Mouse (Mus musculus): ENCODE results near the gene Dnajc25. TPM values are rescaled to one million over a fixed set of nuclear protein-coding genes. Genes with fewer than 3 reads are reported as not detected.

Dnajc25 gene
- polyA plus RNA-seq, 1 experiment = 2.3 TPM

GRCm38 (mm10) chr4:59043074-59043473 is 48.2 kb downstream of the Dnajc25 start:
- Histone ChIP-seq H3K4me1 (replicated peaks; ENCODE audit: control insufficient read depth, insufficient read depth, low read length) (peaks cover 3% of the 10 kb centered on the region), H3K36me3 (ENCODE audit: control insufficient read depth, insufficient read depth, low read length) (no peaks in the 10 kb centered on the region), H3K27me3 (ENCODE audit: control insufficient read depth, insufficient read depth, low read length) (no peaks in the 10 kb centered on the region), H3K4me3 (ENCODE audit: control insufficient read depth, insufficient read depth, low read length) (no peak overlapping the region), H3K27ac (ENCODE audit: control insufficient read depth, insufficient read depth, low read length) (no peak overlapping the region)
- TF ChIP-seq CTCF (IDR thresholded peaks at IDR 0.05; ENCODE audit: borderline replicate concordance, control insufficient read depth, extremely low read depth, insufficient read depth, low read length, poor library complexity) = no peak
- no peak for TF ChIP-seq POLR2A (IDR thresholded peaks at IDR 0.05; ENCODE audit: control insufficient read depth, extremely low read depth, insufficient read depth, low read length, poor library complexity)
- DNase-seq = no peak
- WGBS = 94% methylated on average over 5 of the region's 5 CpGs

- 94% methylated on average over 6 of the region's 6 CpGs for WGBS
- no peaks in the 10 kb centered on the region for H3K36me3 ChIP-seq (ENCODE audit: control insufficient read depth, insufficient read depth, low read length)
- DNase-seq = no peak
- H3K4me1 ChIP-seq (replicated peaks; ENCODE audit: control insufficient read depth, insufficient read depth, low read length) = peaks cover 3% of the 10 kb centered on the region
- TF ChIP-seq POLR2A (IDR thresholded peaks at IDR 0.05; ENCODE audit: control insufficient read depth, extremely low read depth, insufficient read depth, low read length, poor library complexity) (no peak), CTCF (IDR thresholded peaks at IDR 0.05; ENCODE audit: borderline replicate concordance, control insufficient read depth, extremely low read depth, insufficient read depth, low read length, poor library complexity) (no peak)
- H3K27ac ChIP-seq (ENCODE audit: control insufficient read depth, insufficient read depth, low read length) = no peak overlapping the region
- H3K27me3 ChIP-seq (ENCODE audit: control insufficient read depth, insufficient read depth, low read length) = no peaks in the 10 kb centered on the region
- no peak overlapping the region for H3K4me3 ChIP-seq (ENCODE audit: control insufficient read depth, insufficient read depth, low read length)
These were observed 49.0 kb downstream of the Dnajc25 start for GRCm38 (mm10) chr4:59043891-59044290.

GRCm38 (mm10) chr4:59047222-59047621 is 52.4 kb downstream of the Dnajc25 start:
- Histone ChIP-seq H3K27ac (ENCODE audit: control insufficient read depth, insufficient read depth, low read length) (no peak overlapping the region), H3K4me1 (replicated peaks; ENCODE audit: control insufficient read depth, insufficient read depth, low read length) (no peaks in the 10 kb centered on the region), H3K36me3 (ENCODE audit: control insufficient read depth, insufficient read depth, low read length) (no peaks in the 10 kb centered on the region), H3K27me3 (ENCODE audit: control insufficient read depth, insufficient read depth, low read length) (no peaks in the 10 kb centered on the region), H3K4me3 (ENCODE audit: control insufficient read depth, insufficient read depth, low read length) (no peak overlapping the region)
- no peak for DNase-seq
- no peak for TF ChIP-seq CTCF (IDR thresholded peaks at IDR 0.05; ENCODE audit: borderline replicate concordance, control insufficient read depth, extremely low read depth, insufficient read depth, low read length, poor library complexity)
- TF ChIP-seq POLR2A (IDR thresholded peaks at IDR 0.05; ENCODE audit: control insufficient read depth, extremely low read depth, insufficient read depth, low read length, poor library complexity) = no peak
- 88% methylated on average over 3 of the region's 3 CpGs for WGBS

GRCm38 (mm10) chr4:59051081-59051480 is 56.2 kb downstream of the Dnajc25 start:
- Histone ChIP-seq H3K27me3 (ENCODE audit: control insufficient read depth, insufficient read depth, low read length) (no peaks in the 10 kb centered on the region), H3K36me3 (ENCODE audit: control insufficient read depth, insufficient read depth, low read length) (no peaks in the 10 kb centered on the region), H3K4me3 (ENCODE audit: control insufficient read depth, insufficient read depth, low read length) (no peak overlapping the region), H3K4me1 (replicated peaks; ENCODE audit: control insufficient read depth, insufficient read depth, low read length) (no peaks in the 10 kb centered on the region), H3K27ac (ENCODE audit: control insufficient read depth, insufficient read depth, low read length) (no peak overlapping the region)
- TF ChIP-seq CTCF (IDR thresholded peaks at IDR 0.05; ENCODE audit: borderline replicate concordance, control insufficient read depth, extremely low read depth, insufficient read depth, low read length, poor library complexity) (no peak), POLR2A (IDR thresholded peaks at IDR 0.05; ENCODE audit: control insufficient read depth, extremely low read depth, insufficient read depth, low read length, poor library complexity) (no peak)
- DNase-seq = no peak
- WGBS = 100% methylated on average over 1 of the region's 1 CpGs

- WGBS = 96% methylated on average over 3 of the region's 3 CpGs
- TF ChIP-seq CTCF (IDR thresholded peaks at IDR 0.05; ENCODE audit: borderline replicate concordance, control insufficient read depth, extremely low read depth, insufficient read depth, low read length, poor library complexity) (no peak), POLR2A (IDR thresholded peaks at IDR 0.05; ENCODE audit: control insufficient read depth, extremely low read depth, insufficient read depth, low read length, poor library complexity) (no peak)
These were observed 63.1 kb downstream of the Dnajc25 start for GRCm38 (mm10) chr4:59057929-59058328.

GRCm38 (mm10) chr4:59062526-59062925 is 67.7 kb downstream of the Dnajc25 start:
- no peak for DNase-seq
- Histone ChIP-seq H3K27ac (ENCODE audit: control insufficient read depth, insufficient read depth, low read length) (no peak overlapping the region), H3K27me3 (ENCODE audit: control insufficient read depth, insufficient read depth, low read length) (no peaks in the 10 kb centered on the region), H3K4me3 (ENCODE audit: control insufficient read depth, insufficient read depth, low read length) (no peak overlapping the region), H3K4me1 (replicated peaks; ENCODE audit: control insufficient read depth, insufficient read depth, low read length) (no peaks in the 10 kb centered on the region), H3K36me3 (ENCODE audit: control insufficient read depth, insufficient read depth, low read length) (no peaks in the 10 kb centered on the region)
- 95% methylated on average over 12 of the region's 12 CpGs for WGBS
- TF ChIP-seq POLR2A (IDR thresholded peaks at IDR 0.05; ENCODE audit: control insufficient read depth, extremely low read depth, insufficient read depth, low read length, poor library complexity) (no peak), CTCF (IDR thresholded peaks at IDR 0.05; ENCODE audit: borderline replicate concordance, control insufficient read depth, extremely low read depth, insufficient read depth, low read length, poor library complexity) (no peak)

More at GRCm38 (mm10) chr4:59057929-59058328, 63.1 kb downstream of the Dnajc25 start:
- H3K36me3 ChIP-seq (ENCODE audit: control insufficient read depth, insufficient read depth, low read length) = no peaks in the 10 kb centered on the region
- H3K4me3 ChIP-seq (ENCODE audit: control insufficient read depth, insufficient read depth, low read length) = no peak overlapping the region
- no peak for DNase-seq
- H3K27ac ChIP-seq (ENCODE audit: control insufficient read depth, insufficient read depth, low read length) = no peak overlapping the region
- no peaks in the 10 kb centered on the region for H3K4me1 ChIP-seq (replicated peaks; ENCODE audit: control insufficient read depth, insufficient read depth, low read length)
- H3K27me3 ChIP-seq (ENCODE audit: control insufficient read depth, insufficient read depth, low read length) = no peaks in the 10 kb centered on the region

- TF ChIP-seq POLR2A (IDR thresholded peaks at IDR 0.05; ENCODE audit: control insufficient read depth, extremely low read depth, insufficient read depth, low read length, poor library complexity) = no peak
- TF ChIP-seq CTCF (IDR thresholded peaks at IDR 0.05; ENCODE audit: borderline replicate concordance, control insufficient read depth, extremely low read depth, insufficient read depth, low read length, poor library complexity) = no peak
- Histone ChIP-seq H3K27me3 (ENCODE audit: control insufficient read depth, insufficient read depth, low read length) (no peaks in the 10 kb centered on the region), H3K36me3 (ENCODE audit: control insufficient read depth, insufficient read depth, low read length) (no peaks in the 10 kb centered on the region), H3K4me3 (ENCODE audit: control insufficient read depth, insufficient read depth, low read length) (no peak overlapping the region), H3K4me1 (replicated peaks; ENCODE audit: control insufficient read depth, insufficient read depth, low read length) (peaks cover 3% of the 10 kb centered on the region; the same call in 1 of the 2 replicates), H3K27ac (ENCODE audit: control insufficient read depth, insufficient read depth, low read length) (no peak overlapping the region)
- WGBS = 68% methylated on average over 3 of the region's 3 CpGs
- no peak for DNase-seq
These were observed 74.4 kb downstream of the Dnajc25 start for GRCm38 (mm10) chr4:59069276-59069675.

Other genes starting within 250 kb of the Dnajc25 start
- gene Olfr267, start 207.3 kb upstream of the Dnajc25 start, polyA plus RNA-seq (2012; rRNA removed) = not detected in 2 replicates
- 30.6 and 46.7 TPM in 2 replicates for gene Ecpas, start 82.3 kb upstream of the Dnajc25 start, polyA plus RNA-seq (2012; rRNA removed)
- 0.04 TPM in 1 of 2 replicates, not detected in the other for gene Zkscan16, start 51.4 kb upstream of the Dnajc25 start, polyA plus RNA-seq (2012; rRNA removed)
- 3.0 and 3.4 TPM in 2 replicates for gene Ptgr1, start 7.9 kb upstream of the Dnajc25 start, polyA plus RNA-seq (2012; rRNA removed)
- gene Gm20503, start 8.1 kb downstream of the Dnajc25 start, polyA plus RNA-seq (2012; rRNA removed) = not detected in 2 replicates
- 22.8 and 32.7 TPM in 2 replicates for gene Gng10, start 40.0 kb downstream of the Dnajc25 start, polyA plus RNA-seq (2012; rRNA removed)
- not detected in 2 replicates for gene AI481877, start 143.9 kb downstream of the Dnajc25 start, polyA plus RNA-seq (2012; rRNA removed)
- 47.0 and 84.3 TPM in 2 replicates for gene Ugcg, start 194.2 kb downstream of the Dnajc25 start, polyA plus RNA-seq (2012; rRNA removed)